In the genomic region with DNA sequence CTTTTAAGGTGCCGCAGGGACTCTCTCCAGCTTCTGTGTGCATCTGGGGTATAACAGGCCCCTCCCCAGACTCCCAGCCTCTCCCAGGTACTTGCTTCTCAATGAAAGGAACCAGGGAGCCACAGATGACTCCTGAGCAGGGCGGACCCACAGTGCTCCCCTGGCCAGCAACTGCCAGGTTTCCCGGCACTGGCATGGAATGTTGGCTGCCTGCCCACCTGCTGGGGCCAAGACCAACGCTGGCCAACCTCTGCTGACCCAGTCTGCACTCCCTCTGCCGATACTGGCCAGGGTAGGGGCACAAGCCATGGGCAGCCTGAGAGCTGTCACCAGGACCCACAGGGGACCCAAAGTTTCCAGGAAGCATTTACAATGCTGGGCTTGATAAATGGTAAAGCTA, we compare ENCODE assay signal across 9 mouse cellular contexts. TPM values are rescaled to one million over a fixed set of nuclear protein-coding genes. Genes with fewer than 3 reads are reported as not detected.
DNase-seq lines count a peak whose midpoint lies in the region; TF ChIP-seq lines count a peak whose summit lies in the region.
"Had no signal": no experiment of that assay in that cellular context is flagged by ENCODE, and none has a peak within 500 bp of the region (broad histone marks: within the 10 kb centered on the region; RNA-seq: fewer than 3 reads in every experiment).

No protein-coding gene starts in this region.

- WGBS in lung, adult 2 months: 37% methylated on average over 5 of the region's 5 CpGs

- no peak overlapping the region for H3K27ac ChIP-seq in left cerebral cortex, adult 2 months
- H3K27ac ChIP-seq in gastrocnemius, adult 2 months: no peak overlapping the region
- H3K27ac ChIP-seq: forebrain, embryonic 12.5 days; limb, embryonic 15.5 days had no signal

- H3K4me1 ChIP-seq in lung, adult 2 months (ENCODE audit: control insufficient read depth, insufficient read depth, low read length): no peaks in the 10 kb centered on the region

- no peak for TF ChIP-seq CTCF in left cerebral cortex, adult 2 months (IDR thresholded peaks at IDR 0.05)
- TF ChIP-seq CTCF in gastrocnemius, adult 2 months (IDR thresholded peaks at IDR 0.05): no peak
- no peak for TF ChIP-seq CTCF in lung, adult 2 months (IDR thresholded peaks at IDR 0.05; ENCODE audit: insufficient read depth, low read length)

- no peak overlapping the region for H3K4me3 ChIP-seq in left cerebral cortex, adult 2 months
- H3K4me3 ChIP-seq in gastrocnemius, adult 2 months: no peak overlapping the region
- H3K4me3 ChIP-seq in lung, adult 2 months (replicated peaks; ENCODE audit: extremely low read depth, low read depth, low read length): no peak overlapping the region
- H3K4me3 ChIP-seq: forebrain, embryonic 12.5 days; limb, embryonic 15.5 days had no signal

- TF ChIP-seq POLR2A in lung, adult 2 months (IDR thresholded peaks at IDR 0.05; ENCODE audit: borderline replicate concordance, extremely low read depth, low read depth, low read length): no peak

- intact Hi-C loops in left cerebral cortex, postnatal 4 days (cut with DNase I): no loop called here
- intact Hi-C loops in left cerebral cortex, adult 2 months (cut with DNase I): no loop called here
- intact Hi-C loops in gastrocnemius, adult 2 months (cut with DNase I): no loop called here

- peak; percentile 63 for DNase-seq in left cerebral cortex, postnatal 4 days
- DNase-seq in left cerebral cortex, adult 2 months (ENCODE audit: extremely low spot score in 1 of 2, low spot score in 2 of 2): no peak
- DNase-seq in adrenal gland, postnatal 10 days: peak; percentile 83
- peak; percentile 66 for DNase-seq in gastrocnemius, adult 2 months
- peak; percentile 49 for DNase-seq in lung, adult 2 months
- DNase-seq in frontal cortex, postnatal 36 days (ENCODE audit: low spot score in 2 of 2): no peak
- no peak for DNase-seq in spleen, adult 18-20 months

RNA-seq across cellular contexts. Expression of gene Dlgap4, which starts 7.9 kb away (rescaled TPM):
- 100 to 1,000 TPM; 306 to 315 TPM for total RNA-seq in left cerebral cortex, postnatal 4 days (2021)
- 100 to 1,000 TPM; 248 to 254 TPM for total RNA-seq in left cerebral cortex, adult 2 months (2021)
- total RNA-seq in adrenal gland, postnatal 10 days (2021): 10 to 100 TPM; 36.9 to 40.3 TPM
- 10 to 100 TPM; 43.5 to 55.3 TPM for total RNA-seq in gastrocnemius, adult 2 months (2021)
- 87.5 and 116 TPM in 2 replicates for polyA plus RNA-seq in lung, adult 2 months (2012; rRNA removed)

Comparison
In these comparisons a context has a peak if more than half of its experiments do, and no peak if none do; other contexts are left out.
1. DNase-seq: peak in left cerebral cortex, postnatal 4 days (single experiment), adrenal gland, postnatal 10 days (single experiment), gastrocnemius, adult 2 months (single experiment) and lung, adult 2 months (single experiment); none in left cerebral cortex, adult 2 months (0 of 2), frontal cortex, postnatal 36 days (0 of 2) and spleen, adult 18-20 months (0 of 2).
2. RNA of gene Dlgap4, which starts 7.9 kb away (total RNA-seq): 306 to 315 TPM in left cerebral cortex, postnatal 4 days and 248 to 254 TPM in left cerebral cortex, adult 2 months; 43.5 to 55.3 TPM in gastrocnemius, adult 2 months and 36.9 to 40.3 TPM in adrenal gland, postnatal 10 days; every median in the first group is over 4 times any median in the second.